Mouse (Mus musculus) liver, embryonic 14.5 days (tissue): ENCODE data around the gene Fryl. TPM values are rescaled to one million over a fixed set of nuclear protein-coding genes. Genes with fewer than 3 reads are reported as not detected.
A peak's percentile ranks its signal among the peaks of the same experiment; 100 is the strongest.

Experiments used
- ATAC-seq: fragments of 200-750 bp; cut with Nextera tagmentation; 2 replicates; pipeline ENCODE4 v1.8.0; 2017; ENCODE audit warnings: moderate number of reproducible peaks, mild to moderate bottlenecking, moderate library complexity; ENCODE audit not compliant: insufficient read depth
- DNase-seq, 3 experiments: peaks; one replicate each; pipeline ENCODE4 v3.0.0-alpha.2; 2012 to 2013; ENCODE audit warnings: low read depth in 3 of 3, low spot score in 3 of 3
- H3K27ac ChIP-seq: fragments of 300-500 bp; sonication (generic); 2 replicates; pipeline ENCODE4 v1.5.1; 2014; ENCODE audit warnings: moderate library complexity, mild to moderate bottlenecking, control low read depth, inconsistent platforms
- H3K27me3 ChIP-seq: fragments of 300-500 bp; sonication (generic); 2 replicates; pipeline ENCODE4 v1.6.1; 2014; ENCODE audit warnings: mild to moderate bottlenecking, low read length, moderate library complexity; ENCODE audit not compliant: control insufficient read depth, insufficient read depth
- H3K36me3 ChIP-seq: fragments of 300-500 bp; sonication (generic); replicated peaks from 2 replicates; pipeline ENCODE4 v1.6.1; 2014; ENCODE audit warnings: low read depth; ENCODE audit not compliant: control insufficient read depth, insufficient read depth
- H3K4me1 ChIP-seq, 2 experiments: fragments of 200-500 bp in 1 of 2; fragments of 300-500 bp in 1 of 2; sonication (generic) in 1 of 2; replicated peaks; 2 replicates each; pipeline ENCODE4 v1.6.1; 2012 to 2014; ENCODE audit warnings: antibody characterized with exemption in 1 of 2, inconsistent platforms in 1 of 2, low read length in 1 of 2; ENCODE audit not compliant: control insufficient read depth in 2 of 2, insufficient read depth in 2 of 2
- H3K4me2 ChIP-seq: fragments of 300-500 bp; sonication (generic); 2 replicates; pipeline ENCODE4 v1.6.1; 2014; ENCODE audit warnings: low read depth, mild to moderate bottlenecking, control low read depth, moderate library complexity
- H3K4me3 ChIP-seq, 2 experiments: fragments of 200-500 bp in 1 of 2; fragments of 300-500 bp in 1 of 2; sonication (generic) in 1 of 2; 2 replicates each; pipeline ENCODE4 v1.5.1; 2012 to 2014; ENCODE audit warnings: low read depth in 2 of 2, low read length in 2 of 2, mild to moderate bottlenecking in 2 of 2, control low read depth in 1 of 2, inconsistent platforms in 1 of 2, moderate library complexity in 1 of 2; ENCODE audit not compliant: insufficient read depth in 1 of 2
- H3K9ac ChIP-seq: fragments of 300-500 bp; sonication (generic); replicated peaks from 2 replicates; pipeline ENCODE4 v1.6.1; 2014; ENCODE audit warnings: mild to moderate bottlenecking, control low read depth, moderate library complexity
- H3K9me3 ChIP-seq: fragments of 300-500 bp; sonication (generic); 2 replicates; pipeline ENCODE4 v1.6.1; 2016; ENCODE audit warnings: low read length, mixed read lengths; ENCODE audit not compliant: control insufficient read depth
- CTCF ChIP-seq: IDR thresholded peaks from 2 replicates; pipeline ENCODE4 v1.5.1; 2016; ENCODE audit warnings: antibody characterized with exemption, low read depth, control low read depth
- EP300 ChIP-seq: IDR thresholded peaks from 2 replicates; pipeline ENCODE4 v1.6.1; 2016; ENCODE audit warnings: antibody characterized with exemption, low read depth
- WGBS: fragments of 180-500 bp; shearing (Covaris S2); extraction: QIAGEN DNeasy Blood & Tissue Kit; methylation state at CpG from one replicate; pipeline ENCODE4 v1.1.7; 2014; ENCODE audit not compliant: insufficient replicate concordance; 5-methylcytosine and 5-hydroxymethylcytosine counted together
- polyA plus RNA-seq, 2 experiments: library from polyadenylated mRNA; depleted of rRNA in 1 of 2; stranded (reverse) in 1 of 2; unstranded in 1 of 2; fragments of >200 nt; fragmentation: Nextera tagmentation in 1 of 2; extraction: Ambion mirVana in 1 of 2; gene quantifications; 2 replicates each; pipeline versions ENCODE4 v1.2.1 to v1.2.3; 2012 to 2014

The Fryl gene
- polyA plus RNA-seq, 2 experiments, result 22.1 to 41.8 TPM

DNA sequence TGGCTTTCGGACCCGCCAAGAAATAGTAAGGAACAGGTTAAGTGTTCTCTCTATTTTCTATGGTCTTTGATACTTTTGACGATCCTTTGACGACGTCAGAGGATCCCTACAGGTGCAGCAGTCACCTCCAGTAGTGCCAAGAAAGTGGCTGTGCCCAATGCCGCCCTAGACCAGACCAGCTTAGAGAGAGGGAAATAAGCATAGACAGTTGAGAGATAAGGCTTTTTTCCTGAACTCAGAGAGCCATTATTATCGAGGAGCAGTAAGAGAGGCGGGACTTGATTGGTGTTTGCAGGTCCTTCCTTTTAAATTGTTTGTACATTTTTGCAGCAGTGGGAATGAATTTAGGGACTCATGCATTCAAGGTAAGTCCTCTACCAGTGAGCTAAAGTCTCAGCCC, 1.3 kb upstream of the Fryl start:
- Histone ChIP-seq H3K27ac (peak overlapping the region; percentile 71; the same call in 1 of the 2 replicates), H3K36me3 (no peaks in the 10 kb centered on the region), H3K9ac (peak overlapping the region; percentile 68), H3K27me3 (no peaks in the 10 kb centered on the region), H3K4me1 (peaks cover 25 to 27% of the 10 kb centered on the region in 2 experiments), H3K4me3 (peak overlapping the region; percentile 44 to 67), H3K4me2 (peak overlapping the region; percentile 85), H3K9me3 (no peaks in the 10 kb centered on the region)
- TF ChIP-seq CTCF, result no peak
- no peak for TF ChIP-seq EP300
- DNase-seq, result no peak
- ATAC-seq, result no peak
- WGBS, result 24% methylated on average over 8 of the region's 8 CpGs

DNA sequence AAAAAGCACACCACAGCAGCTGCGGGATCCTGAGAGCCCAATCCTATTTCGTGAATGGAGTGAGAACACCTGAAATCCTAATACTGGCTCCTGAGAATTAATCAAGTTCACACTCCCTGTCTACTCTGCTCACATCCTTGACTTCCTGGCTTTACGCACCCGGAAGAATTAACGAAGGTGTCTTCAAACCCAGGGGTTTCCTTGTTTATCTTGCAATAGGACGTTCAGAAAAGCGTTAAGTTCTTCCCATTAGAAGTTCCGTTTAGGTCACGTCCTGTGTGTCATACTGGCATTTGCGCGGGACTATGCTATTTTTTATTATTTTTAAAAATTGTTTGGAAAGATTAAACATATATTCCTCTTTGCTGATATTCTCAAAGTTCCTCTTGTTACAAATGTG, 677 bp upstream of the Fryl start:
- 1% methylated on average over 11 of the region's 11 CpGs for WGBS

DNA sequence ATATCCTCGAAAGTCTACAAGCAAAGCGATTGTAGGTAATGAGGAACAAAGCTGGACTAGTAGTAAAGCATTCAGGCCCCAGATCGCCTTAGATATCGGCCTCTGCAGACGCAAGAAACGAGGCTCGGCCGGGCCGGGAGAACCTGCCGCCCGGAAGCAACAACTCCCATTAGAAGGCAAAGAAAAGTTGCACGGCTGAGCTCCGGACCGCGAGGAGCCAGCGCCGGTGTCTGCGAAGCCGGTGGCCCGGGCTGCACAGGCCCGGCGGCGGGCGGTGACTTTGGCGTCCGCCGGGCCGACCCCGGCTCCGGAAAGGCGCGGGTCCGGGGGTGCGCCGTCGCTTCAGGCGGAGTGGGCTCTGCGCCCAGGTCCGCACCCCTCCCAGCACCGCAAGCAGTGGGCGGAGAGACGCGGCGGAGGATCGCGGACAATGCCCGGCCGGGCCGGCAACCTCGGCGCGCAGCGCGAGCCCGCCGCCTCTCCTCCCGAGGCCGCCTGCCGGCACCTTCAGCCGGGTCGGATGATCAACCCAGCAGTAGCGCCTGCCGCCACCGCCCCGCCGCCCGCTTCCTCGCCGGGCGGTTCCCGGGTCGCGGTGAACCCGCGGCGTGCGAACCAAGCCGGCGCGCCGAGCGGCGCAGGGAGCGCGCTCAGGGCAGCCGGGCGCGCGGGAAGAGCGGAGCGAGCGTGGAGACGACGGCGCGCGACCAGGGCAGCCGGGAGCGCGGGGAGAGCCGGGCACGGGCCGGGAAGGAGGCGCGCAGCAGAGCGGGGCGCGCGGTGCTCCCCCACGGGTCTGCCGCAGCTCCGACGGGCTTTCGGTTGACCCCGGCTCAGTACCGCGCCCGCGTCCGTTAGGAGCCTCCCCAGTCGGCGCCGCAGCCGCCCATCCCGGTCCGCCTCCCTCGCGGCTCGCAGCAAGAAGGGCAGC, 833 bp downstream of the Fryl start:
- peak; percentile 39 for ATAC-seq
- WGBS, result under 1% methylated on average over 113 of the region's 129 CpGs

More for the DNA sequence above, 677 bp upstream of the Fryl start:
- H3K36me3 ChIP-seq, result no peaks in the 10 kb centered on the region
- peak overlapping the region; percentile 85 for H3K4me2 ChIP-seq
- TF ChIP-seq CTCF, result no peak
- TF ChIP-seq EP300, result no peak
- H3K27ac ChIP-seq, result peak overlapping the region; percentile 71
- ATAC-seq (no peak), DNase-seq (no peak)
- peak overlapping the region; percentile 67 to 80 for H3K4me3 ChIP-seq
- peaks cover 27 to 33% of the 10 kb centered on the region in 2 experiments for H3K4me1 ChIP-seq
- H3K9ac ChIP-seq, result peak overlapping the region; percentile 68
- no peaks in the 10 kb centered on the region for H3K27me3 ChIP-seq
- no peaks in the 10 kb centered on the region for H3K9me3 ChIP-seq

DNA sequence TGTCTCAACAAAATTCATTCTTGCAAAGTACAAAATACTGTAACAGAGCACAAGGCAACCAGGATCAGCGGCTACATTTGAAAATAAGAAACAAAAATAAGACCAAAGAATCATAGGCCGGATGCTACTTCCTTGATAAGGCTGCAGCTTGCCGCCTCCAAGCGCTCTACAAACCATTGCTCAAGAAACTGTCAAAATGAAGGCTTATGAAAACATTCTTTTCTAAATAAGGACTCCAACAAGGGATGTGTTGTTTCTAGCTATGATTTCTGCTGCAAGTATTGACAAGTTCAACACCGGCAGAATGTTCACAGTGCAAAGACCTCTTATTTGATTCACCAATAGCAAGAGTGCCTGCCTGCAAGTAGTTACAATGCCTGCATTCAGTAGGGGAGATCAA, 1.8 kb downstream of the Fryl start:
- 7% methylated on average over 5 of the region's 5 CpGs for WGBS
- Histone ChIP-seq H3K9me3 (no peaks in the 10 kb centered on the region), H3K27me3 (no peaks in the 10 kb centered on the region), H3K36me3 (no peaks in the 10 kb centered on the region), H3K4me1 (peaks cover 30 to 35% of the 10 kb centered on the region in 2 experiments), H3K27ac (peak overlapping the region; percentile 83), H3K4me3 (peak overlapping the region; percentile 79 to 97), H3K4me2 (peak overlapping the region; percentile 81), H3K9ac (peak overlapping the region; percentile 92)
- DNase-seq (no peak), ATAC-seq (no peak)
- TF ChIP-seq CTCF (no peak), EP300 (no peak)

More for the DNA sequence above, 833 bp downstream of the Fryl start:
- Histone ChIP-seq H3K4me1 (peaks cover 30 to 35% of the 10 kb centered on the region in 2 experiments), H3K4me3 (peak overlapping the region; percentile 79 to 97), H3K9me3 (no peaks in the 10 kb centered on the region), H3K36me3 (no peaks in the 10 kb centered on the region), H3K27ac (peak overlapping the region; percentile 83), H3K4me2 (peak overlapping the region; percentile 81), H3K27me3 (no peaks in the 10 kb centered on the region), H3K9ac (peak overlapping the region; percentile 92)
- TF ChIP-seq EP300 (no peak), CTCF (no peak)
- peak in 1 of 3 experiments; percentile 48 for DNase-seq

DNA sequence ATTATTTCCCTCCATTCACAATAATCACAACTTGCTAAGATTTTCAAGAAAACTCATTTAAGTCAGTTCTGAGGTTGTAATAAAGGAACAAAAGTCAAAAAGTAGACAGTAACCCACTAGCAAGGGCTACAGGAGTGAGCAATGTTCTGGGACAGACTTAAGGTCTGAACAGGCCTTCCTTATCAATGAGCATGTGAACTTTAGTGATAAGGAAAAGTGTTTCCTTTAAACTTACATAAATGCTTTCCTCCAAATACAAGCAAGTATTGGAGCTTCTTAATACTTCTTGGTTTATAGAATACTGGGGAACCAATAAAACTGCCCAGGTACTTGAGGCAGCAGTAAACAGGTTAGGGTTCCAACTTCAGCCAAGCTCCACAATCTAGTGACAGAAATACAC, 3.7 kb downstream of the Fryl start:
- H3K9me3 ChIP-seq, result no peaks in the 10 kb centered on the region
- DNase-seq (peak in 1 of 3 experiments; percentile 40), ATAC-seq (no peak)
- no peaks in the 10 kb centered on the region for H3K36me3 ChIP-seq
- H3K27ac ChIP-seq, result peak overlapping the region; percentile 77
- H3K4me1 ChIP-seq, result peaks cover 26 to 33% of the 10 kb centered on the region in 2 experiments
- peak overlapping the region; percentile 81 for H3K4me2 ChIP-seq
- no peaks in the 10 kb centered on the region for H3K27me3 ChIP-seq
- H3K9ac ChIP-seq, result peak overlapping the region; percentile 48; the same call in 1 of the 2 replicates
- no peak overlapping the region for H3K4me3 ChIP-seq
- TF ChIP-seq EP300 (peak; percentile 72), CTCF (no peak)
